Mouse (Mus musculus): ENCODE results near the gene Cmtr1.
A peak's percentile ranks its signal among the peaks of the same experiment; 100 is the strongest.

Cmtr1 gene

DNA sequence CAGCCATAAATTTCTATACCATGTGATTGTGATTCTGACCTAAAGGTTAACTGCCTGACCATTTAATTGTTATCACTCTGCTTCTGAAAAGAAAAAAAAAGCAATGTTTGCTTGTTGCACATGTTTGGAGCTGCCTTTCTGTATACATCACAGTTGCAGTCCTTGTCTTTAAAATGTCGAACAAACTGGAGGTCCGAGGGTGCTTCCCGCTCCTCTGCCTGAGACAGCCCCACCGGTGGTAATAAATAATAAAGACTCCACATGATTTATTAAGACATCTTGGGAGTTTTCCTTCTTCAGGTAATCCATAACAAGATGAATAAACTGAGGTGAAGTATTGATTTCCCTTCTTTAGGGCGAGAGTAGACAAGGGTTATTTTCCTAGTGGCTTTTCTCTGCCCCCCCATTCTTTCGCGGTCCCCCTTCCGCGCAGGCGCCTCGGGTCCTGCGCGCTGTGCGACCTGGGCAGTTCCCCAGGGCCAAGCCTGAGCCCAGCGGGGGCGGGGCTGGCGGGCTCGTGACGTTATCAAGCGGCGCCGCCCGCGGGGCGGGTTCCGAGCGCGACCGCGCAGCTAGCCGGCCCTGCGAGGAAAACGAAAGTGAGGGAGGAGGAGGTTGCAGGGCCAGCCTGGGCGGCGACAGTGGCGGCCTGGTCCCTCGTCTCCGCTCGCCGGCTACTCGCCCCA is at the start of gene Cmtr1:
Gene Cmtr1 (plus strand): TSS at position 520 of the 686 bp plus-strand sequence.
- peak; percentile 98 for DNase-seq

DNA sequence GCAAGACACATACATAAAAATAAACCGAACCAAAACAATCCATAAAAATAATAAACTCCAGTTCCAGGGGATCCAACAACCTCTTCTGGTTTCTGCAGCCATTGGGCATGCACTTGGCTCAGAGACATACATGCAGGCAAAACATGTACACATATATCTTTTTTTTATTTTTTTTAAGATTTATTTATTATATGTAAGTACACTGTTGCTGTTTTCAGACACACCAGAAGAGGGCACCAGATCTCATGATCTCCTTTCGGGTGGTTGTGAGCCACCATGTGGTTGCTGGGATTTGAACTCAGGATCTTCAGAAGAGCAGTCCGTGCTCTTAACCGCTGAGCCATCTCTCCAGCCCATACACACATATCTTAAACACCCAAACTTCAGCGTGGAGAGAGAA is 46.9 kb upstream of the Cmtr1 start:
- DNase-seq = peak in 1 of 2 experiments; percentile 44

DNA sequence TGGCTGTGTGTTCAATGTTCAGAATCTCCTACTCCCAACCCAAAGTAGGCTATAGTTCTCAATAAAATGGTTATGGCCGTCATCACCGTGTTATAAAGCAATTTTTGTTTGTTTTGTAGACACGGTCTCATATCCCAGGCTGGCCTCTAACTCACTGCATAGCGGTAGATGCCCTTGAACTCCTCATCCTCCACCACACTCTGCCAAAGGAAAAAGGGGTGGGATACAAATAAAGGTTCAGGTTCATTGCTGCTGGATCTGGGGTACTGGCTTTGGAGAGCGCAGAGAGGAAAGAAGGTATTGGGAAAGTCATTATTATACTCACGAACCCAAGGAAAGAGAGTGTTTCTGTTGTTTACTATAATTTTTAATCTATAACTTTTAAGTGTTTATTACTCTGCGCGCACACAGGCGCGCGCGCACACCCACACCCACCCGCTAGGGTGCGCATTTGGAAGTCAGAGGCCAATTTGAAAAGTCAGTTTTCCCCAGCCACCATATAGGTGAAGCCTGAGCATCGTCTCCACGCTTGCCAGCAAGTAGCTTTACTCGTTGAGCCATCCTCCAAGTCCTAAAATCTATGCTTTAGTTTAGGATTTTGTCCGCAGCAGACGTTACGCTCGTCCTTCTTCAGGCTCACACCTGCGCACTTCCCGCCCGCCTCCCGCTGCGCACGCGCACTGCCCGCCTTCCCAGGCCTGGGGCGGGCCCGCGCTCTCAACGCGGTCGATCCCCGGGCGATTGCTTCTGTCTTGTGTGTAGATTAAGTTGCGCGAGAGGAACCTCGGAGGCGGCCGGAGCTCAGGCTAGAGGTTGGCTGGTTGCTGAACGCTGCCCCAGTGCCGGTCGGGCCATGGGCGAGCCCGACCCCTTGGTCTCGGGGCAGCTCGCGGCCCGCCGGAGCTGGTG is 46.0 kb upstream of the Cmtr1 start, which contains the start of the genes Rnf8 and Gm28043:
Gene Rnf8 (plus strand): TSS at position 676 of the 909 bp plus-strand sequence.
Gene Gm28043 (plus strand): TSS at position 762 of the 909 bp plus-strand sequence.
- DNase-seq = peak; percentile 97 to 98

DNA sequence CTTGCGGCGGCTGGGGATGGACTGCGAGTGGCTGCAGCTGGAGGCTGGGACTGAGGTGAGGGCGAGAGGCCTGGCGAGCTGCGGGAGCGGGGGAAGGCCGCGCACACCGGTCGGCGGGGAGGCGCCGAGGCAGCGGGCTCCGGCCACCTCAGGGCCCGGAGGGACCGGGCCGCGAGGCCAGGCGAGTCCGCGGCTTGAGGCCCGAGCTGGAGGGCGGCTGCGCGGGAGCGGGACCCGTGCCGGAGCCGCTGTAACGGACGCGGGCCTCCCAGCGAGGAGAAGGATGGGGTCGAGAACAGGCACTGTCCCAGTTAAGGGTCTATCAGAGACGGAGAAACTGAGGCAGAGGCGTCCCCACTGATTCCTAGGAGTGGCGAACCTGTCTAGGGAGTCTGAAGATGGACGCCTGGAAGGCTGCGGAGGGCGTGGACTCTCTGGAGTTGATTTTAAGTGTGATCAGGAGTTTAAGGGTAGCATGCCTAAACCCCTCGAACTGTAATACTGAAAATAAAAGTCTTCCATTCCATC is 45.3 kb upstream of the Cmtr1 start:
- DNase-seq = no peak

DNA sequence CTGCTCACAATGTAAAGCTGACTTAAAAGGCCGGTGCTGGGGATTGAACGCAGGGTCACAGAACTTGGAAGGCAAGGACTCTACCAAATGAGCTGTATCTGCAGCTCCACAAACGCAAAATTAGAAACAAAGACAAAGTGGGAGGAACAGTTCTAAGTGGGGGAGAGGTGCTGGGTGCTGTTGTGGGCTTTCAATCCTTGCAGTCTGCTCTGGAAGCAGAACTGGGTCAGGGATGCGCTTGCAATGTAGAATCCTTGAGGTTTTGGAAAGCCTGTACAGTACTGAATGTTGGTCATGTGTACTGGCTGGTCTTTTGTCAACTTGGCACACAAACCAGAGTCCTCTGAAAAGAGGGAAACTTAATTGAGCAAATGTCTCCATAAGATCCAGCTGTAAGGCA is 44.8 kb upstream of the Cmtr1 start:
- no peak for DNase-seq

DNA sequence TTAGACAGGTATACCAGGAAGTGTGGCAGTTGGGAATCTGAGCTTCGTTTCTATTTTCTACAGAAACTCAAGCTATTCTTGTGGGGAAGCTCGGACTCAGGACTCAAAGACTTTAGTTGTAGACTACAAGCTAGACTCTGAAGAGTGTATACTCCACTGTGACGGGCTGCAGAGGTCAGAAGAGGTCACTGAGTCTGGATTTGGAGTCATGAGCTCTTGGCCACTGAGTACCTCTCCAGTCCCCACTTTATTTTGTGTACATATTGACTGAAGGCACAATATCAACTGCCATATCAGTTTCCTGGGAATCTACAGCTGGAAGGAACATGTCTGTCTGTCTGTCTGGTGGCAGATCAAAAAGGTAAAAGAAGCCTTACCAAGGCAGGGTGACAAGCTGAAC is 41.2 kb upstream of the Cmtr1 start:
- no peak for DNase-seq

DNA sequence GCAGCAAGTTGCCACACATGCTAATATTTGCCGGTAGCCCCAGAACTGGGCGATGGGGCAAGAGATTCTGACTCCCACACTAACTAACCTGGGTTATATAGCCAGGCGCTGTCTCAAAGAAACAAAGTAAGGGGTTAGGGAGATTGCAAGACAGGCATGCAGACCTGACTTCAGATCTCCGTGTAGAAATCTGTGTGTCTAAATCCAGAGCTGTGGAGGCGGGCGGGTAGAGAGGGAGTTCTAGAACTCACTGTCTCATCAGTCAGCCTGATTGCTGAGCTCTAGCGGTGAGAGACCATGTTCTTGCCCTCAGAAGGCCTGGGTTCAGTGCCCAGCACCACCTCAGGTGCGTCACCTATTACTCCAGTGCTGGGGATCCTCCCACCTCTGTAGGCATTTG is 36.9 kb upstream of the Cmtr1 start:
- no peak for DNase-seq

DNA sequence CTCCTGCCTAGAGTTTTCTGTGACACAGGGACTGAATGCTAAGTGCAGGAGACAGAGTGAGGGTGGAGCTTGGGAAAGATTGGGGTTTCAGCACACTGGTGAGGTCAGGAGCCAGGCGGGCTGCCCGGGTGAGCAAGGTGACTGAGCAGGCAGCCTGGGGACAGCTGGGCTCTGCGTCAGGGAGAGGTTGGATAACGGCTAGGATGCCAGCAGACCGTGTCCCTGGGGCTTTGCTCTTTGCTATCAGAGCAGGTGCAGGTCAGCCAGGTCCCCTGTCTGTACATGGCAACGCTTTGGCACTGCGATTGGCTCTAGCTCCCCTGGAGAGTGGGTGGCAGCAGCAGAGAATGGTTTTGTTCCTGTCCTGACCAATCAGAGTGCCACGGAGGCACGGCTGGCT is 33.1 kb upstream of the Cmtr1 start:
- DNase-seq = no peak

DNA sequence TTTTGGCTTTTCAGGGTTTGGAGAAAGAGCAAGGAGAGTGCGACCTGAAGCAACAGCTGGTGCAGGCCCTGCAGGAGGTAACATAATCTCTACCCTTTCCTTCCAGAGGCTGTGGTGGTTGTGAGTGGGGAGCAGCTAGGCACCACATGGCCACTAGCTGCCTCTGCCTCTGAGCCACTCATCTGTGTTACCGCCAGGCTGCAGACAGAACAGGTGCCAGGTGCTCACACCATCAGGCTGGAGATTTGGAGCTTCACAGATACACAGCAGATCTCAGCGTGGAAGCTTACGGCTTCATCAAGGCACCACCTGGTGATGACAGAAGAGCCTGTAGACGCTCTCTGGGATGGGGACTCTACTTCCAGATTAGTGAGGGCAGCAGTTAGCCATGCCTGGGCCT is 31.4 kb upstream of the Cmtr1 start:
- DNase-seq = peak in 1 of 2 experiments; percentile 26

DNA sequence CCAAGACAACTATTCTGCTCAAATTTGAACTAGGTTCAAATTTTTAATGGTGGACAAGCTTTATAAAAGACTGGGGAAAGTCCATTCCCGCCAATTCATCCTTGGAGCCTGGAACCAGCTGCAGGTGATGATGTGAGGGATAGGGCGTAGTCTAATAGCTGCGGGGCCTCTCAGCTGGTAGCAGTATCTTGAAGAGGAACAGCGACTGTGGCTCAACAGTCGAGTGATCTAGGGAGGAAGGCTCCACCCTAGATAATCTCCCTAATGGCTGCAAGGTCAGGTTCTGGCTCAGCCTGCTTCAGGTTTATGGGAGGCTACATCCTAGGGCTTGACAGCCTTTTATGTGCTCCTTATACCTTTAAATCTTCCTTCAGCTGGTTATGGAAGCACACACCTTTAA is 30.8 kb upstream of the Cmtr1 start:
- no peak for DNase-seq

DNA sequence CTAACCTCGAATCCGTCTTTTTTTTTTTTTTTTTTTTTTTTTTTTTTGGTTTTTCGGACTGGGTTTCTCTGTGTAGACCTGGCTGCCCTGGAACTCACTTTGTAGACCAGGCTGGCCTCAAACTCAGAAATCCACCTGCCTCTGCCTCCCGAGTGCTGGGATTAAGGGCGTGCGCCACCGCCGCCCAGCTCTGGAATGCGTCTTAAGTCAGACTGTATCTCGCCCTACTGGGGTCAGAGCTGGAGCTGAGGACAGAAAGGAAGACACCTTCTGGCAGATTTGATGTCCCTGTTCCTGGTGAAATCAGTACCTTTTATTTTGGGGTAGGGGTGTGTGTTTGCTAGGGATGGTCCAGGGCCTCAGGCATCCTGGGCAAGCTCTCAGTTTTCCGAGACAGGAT is 28.1 kb upstream of the Cmtr1 start:
- DNase-seq = no peak

DNA sequence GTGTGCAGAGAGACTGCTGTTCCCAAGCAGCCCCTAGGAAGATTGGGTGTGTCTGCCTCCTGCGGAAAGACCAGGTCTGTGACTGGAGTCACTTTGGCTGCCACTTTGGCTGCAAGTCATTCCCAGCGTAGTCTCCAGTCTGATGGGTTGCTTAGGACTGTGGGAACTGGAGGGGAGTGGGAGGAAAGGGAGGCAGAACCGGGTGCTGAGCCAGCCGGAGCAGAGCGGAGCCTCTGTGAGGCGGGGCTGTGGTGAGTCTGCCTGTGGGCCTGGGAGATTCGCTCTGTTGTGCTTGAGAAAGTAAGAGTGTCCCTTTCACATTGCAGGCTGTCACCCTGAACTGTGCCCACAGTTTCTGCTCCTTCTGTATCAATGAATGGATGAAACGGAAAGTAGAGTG is 24.9 kb upstream of the Cmtr1 start:
- no peak for DNase-seq

DNA sequence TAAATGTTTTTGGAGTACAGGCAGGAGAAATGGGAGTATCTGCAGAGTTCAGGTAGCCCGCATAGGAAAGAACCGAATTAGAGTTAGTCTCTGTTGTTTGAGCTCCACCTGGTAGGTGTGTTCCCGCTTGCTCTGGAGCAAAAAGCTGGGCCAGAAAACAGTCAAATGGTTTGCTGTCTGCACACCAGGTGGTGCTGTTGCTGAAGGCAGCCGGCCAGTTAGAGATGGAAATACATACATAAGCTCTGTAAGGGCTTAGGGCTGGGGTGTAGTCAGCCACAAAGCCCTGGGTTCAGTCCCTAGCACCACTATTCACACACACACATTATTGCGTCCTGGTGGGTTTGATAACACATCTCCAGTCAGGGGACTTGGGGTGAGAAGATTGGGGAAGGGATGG is 24.3 kb upstream of the Cmtr1 start:
- peak; percentile 72 to 74 for DNase-seq

DNA sequence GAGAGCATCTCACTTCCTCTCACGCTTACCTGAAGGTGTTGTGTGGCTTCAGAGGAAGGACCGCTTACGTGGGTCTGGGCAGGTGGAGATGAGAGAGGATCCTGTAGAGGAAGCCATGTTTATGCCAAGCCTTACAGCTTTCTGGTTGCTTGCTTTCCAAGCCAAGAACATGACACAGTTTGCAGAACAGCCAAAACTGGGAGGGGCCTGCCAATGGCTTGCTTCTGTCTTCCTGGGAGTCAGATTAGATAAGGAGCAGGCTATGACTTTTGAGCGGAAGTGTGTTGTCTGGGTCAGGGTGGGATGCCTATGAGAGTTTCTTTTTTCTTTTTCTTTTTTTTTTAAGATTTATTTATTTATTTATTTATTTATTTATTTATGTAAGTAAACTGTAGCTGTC is 23.0 kb upstream of the Cmtr1 start:
- DNase-seq = peak; percentile 54 to 60

DNA sequence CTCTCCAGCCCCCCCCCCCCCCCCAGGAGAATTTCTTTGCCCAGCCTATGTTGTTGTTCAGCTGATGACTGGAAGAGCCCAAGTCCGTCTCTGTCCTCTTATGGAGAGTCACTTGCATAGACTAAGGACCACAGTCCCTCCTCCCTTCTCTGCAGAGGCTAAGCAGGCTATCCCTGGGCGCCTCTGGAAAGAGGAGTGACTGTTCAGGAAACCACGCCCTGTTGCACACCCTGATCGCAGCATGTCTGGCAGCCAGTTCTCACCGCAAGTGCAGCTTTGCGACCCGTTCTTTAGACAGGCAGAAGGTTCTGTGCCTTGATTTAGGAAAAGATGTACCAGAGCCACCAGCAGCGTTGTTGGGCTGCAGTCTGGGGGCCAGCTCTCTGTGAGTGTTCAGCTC is 22.5 kb upstream of the Cmtr1 start:
- no peak for DNase-seq

DNA sequence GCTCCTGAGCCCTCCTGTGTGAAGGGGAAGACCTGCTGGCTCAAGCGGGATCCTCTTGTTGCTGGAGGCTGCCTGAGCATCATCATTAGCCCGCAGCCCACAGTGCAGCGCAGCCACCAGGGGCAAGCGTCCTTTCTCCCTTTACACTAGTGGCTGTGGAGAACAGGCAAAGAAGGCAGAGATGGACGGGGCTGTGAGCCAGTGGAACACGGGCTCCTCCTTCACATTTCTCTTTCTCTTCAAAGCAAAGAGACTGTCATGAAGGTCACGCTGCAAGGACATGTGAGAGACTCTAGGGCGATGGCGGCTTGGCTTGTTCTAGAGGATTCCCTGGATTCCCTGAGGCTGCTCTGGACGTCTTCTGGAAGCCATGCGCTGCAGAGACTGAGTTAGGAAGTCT is 19.4 kb upstream of the Cmtr1 start:
- no peak for DNase-seq

DNA sequence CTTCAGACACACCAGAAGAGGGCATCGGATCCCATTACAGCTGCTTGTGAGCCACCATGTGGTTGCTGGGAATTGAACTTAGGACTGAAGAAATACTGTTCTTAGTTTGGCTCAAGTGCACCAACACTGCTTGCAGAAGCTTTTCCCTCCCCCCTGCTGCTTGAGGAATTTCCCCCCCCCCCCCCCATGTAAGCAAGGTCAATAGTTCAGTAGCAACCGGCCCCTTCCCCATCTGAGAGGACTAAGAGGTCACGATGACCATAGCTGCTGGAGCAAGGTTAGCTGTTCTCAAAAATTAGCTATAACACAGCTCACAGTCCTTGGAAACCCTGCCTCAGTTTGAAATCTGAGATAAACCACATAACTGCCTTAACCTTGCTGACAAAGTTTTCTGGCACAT is 18.2 kb upstream of the Cmtr1 start:
- DNase-seq = no peak

DNA sequence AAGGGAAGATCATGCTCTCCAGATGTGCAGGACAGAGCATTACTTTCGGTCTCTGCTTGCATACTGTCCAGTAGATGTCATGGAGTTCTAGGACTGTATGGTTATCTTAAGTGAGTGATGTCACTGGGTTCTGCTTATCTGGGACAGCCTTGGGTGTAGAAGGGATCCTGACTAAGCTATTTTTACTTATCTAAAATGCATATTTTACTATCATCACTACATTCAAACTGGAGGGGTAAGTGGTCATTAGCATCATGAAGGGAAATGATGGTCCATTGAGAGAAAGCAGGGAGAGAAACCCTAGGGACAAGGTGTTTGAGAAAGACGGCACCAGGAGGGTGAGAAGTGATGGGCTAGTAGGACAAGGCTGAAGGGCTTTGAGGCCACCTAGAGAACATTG is 2.1 kb upstream of the Cmtr1 start:
- no peak for DNase-seq

DNA sequence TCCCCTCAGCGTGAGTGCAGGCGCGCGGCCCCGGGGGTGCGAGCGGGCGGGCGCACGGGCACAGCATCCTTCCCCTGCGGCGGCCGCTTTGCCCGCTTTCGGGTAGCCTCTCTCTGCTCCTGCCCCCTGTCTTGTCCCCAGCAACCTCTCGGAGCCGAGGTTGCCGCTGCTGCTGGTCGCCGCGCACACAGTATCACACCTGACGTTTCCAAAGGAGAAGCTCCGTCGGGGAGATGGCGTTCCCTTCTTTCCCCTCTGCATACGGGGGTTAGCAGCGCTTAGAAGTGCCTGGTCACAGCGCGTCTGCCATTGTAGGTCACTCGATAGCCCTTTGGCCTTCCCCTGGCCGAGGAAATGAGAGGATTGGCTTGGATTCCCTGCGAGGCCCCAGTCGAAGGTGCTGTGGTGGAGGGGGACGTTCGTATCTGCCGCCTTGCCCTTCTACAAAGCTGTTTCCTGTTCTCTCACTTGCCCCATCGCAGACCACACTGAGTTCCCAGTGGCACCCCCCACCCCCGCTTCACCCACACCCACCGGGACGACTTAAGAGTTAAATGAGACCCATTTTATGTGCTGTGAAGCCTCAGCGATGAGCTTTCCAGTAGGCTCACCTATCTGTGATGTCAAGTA is 482 bp downstream of the Cmtr1 start:
- DNase-seq = no peak

DNA sequence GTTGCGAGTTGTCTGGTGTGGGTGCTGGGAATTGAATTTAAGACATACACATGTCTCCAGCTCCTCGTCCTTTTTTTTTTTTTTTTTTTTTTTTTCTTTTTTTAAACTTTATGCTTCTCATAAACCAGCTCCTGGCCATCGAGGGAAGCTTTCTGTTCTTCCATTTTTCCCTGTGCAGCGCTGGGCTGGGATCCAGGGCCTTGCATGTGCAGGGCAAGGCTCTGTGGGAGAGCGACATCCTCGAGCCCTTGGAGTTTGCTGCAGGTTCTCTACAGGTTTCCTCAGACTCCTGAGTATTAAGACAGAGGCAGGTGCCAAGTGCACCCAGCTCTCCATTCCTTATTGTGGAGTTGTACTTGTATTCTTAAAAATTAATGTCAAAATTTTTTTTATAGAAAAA is 1.8 kb downstream of the Cmtr1 start:
- DNase-seq = peak in 1 of 2 experiments; percentile 37

DNA sequence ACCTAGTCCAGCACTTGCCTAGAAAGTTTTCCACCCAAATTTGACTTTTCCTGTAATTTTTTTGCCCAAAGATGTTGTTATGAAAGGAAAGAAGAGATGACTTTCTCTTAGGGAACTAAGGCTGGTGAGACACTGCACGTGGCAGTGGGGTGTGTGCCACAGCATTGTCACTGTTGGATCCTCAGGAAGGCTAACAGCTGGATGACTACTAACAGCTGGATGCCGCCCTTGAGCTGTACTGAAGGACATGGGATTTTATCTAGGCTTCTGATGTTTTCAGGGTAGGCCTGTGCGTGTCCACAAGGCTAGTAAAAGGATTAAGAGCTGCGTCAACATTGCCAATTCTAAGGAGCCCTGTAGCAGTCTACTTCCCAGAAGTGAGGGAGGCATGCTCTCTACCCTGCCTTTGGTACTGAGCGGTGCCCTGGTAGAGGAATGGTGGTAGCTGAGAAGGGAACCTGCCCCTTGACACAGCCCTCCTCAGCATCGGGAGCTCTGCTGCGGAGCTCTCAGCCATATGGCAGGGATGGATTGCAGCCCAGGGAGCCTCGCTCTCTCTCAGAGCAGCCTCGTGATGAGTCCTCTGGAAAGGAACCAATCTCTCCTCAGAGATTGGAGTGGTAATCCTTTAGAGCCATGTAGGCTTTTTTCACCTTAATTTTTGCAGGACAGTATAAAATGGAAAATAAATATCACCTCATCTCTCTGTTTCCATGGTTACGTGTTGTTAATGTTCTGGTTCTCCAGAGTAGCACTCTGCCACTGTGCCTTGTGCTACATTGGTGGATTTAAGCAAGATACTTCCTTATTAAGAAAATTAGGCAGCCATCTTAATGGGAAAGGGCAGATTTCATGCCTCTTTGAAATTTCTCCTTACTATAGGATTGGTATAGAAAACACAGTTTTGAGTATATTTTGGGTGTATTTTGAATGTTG is 7.9 kb downstream of the Cmtr1 start:
- DNase-seq = peak; percentile 83 to 88

DNA sequence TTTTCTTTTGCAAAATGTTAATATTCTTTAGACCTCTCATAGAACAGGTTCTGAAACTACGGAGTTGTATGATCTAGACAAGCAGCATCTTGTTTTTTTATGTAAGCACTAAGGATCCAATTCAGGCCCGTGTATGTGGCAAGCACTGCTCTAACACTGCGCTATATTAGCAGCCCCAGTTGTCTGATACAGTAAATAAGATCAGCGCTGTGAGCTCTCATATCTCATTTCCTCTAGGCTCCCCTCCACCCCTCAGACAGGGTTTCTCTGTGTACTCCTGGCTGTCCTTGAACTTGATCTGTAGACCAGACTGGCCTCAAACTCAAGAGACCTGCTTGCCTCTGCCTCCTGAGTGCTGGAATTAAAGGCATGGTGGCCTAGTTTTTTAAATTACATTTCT is 8.6 kb downstream of the Cmtr1 start:
- DNase-seq = no peak
